Mouse (Mus musculus) ZHBTc4 (cell line): Measurements from ENCODE around the gene Cpne4.

ENCODE experiments used
- DNase-seq: peaks from one replicate; pipeline ENCODE4 v3.0.0-alpha.2; 2011; ENCODE audit warnings: low read depth, low spot score

The Cpne4 gene

GRCm38 (mm10) chr9:104678571-104678970 is 131.5 kb downstream of the Cpne4 start:
- no peak for DNase-seq

GRCm38 (mm10) chr9:104687051-104687450 is 140.0 kb downstream of the Cpne4 start:
- no peak for DNase-seq

GRCm38 (mm10) chr9:104693145-104693544 is 146.1 kb downstream of the Cpne4 start:
- no peak for DNase-seq

GRCm38 (mm10) chr9:104710831-104711230 is 163.7 kb downstream of the Cpne4 start:
- DNase-seq, result no peak

GRCm38 (mm10) chr9:104725311-104725710 is 178.2 kb downstream of the Cpne4 start:
- no peak for DNase-seq

- DNase-seq, result no peak
Measured at GRCm38 (mm10) chr9:104742661-104743380, 195.7 kb downstream of the Cpne4 start.

- DNase-seq, result no peak
Measured at GRCm38 (mm10) chr9:104755519-104755918, 208.4 kb downstream of the Cpne4 start.

- no peak for DNase-seq
Measured at GRCm38 (mm10) chr9:104760031-104760430, 212.9 kb downstream of the Cpne4 start.

- DNase-seq, result no peak
Measured at GRCm38 (mm10) chr9:104776198-104776815, 229.2 kb downstream of the Cpne4 start.

GRCm38 (mm10) chr9:104777135-104777534 is 230.0 kb downstream of the Cpne4 start:
- DNase-seq, result no peak

GRCm38 (mm10) chr9:104777780-104778179 is 230.7 kb downstream of the Cpne4 start:
- DNase-seq, result no peak

- DNase-seq, result peak; percentile 43
Measured at GRCm38 (mm10) chr9:104796601-104797000, 249.5 kb downstream of the Cpne4 start.

- peak; percentile 59 for DNase-seq
Measured at GRCm38 (mm10) chr9:104804776-104805175, 257.7 kb downstream of the Cpne4 start.

- no peak for DNase-seq
Measured at GRCm38 (mm10) chr9:104814681-104815080, 267.6 kb downstream of the Cpne4 start.

GRCm38 (mm10) chr9:104828646-104829045 is 281.6 kb downstream of the Cpne4 start:
- no peak for DNase-seq

- DNase-seq, result no peak
Measured at GRCm38 (mm10) chr9:104832934-104833539, 286.0 kb downstream of the Cpne4 start.

- no peak for DNase-seq
Measured at GRCm38 (mm10) chr9:104837931-104838330, 290.8 kb downstream of the Cpne4 start.

- DNase-seq, result no peak
Measured at GRCm38 (mm10) chr9:104841278-104841677, 294.2 kb downstream of the Cpne4 start.

GRCm38 (mm10) chr9:104845226-104845930 is 298.3 kb downstream of the Cpne4 start:
- DNase-seq, result no peak

GRCm38 (mm10) chr9:104853701-104854100 is 306.6 kb downstream of the Cpne4 start:
- no peak for DNase-seq

GRCm38 (mm10) chr9:104854245-104854921 is 307.3 kb downstream of the Cpne4 start:
- no peak for DNase-seq

- no peak for DNase-seq
Measured at GRCm38 (mm10) chr9:104865830-104866229, 318.7 kb downstream of the Cpne4 start.
